ENCODE assay signal across 7 mouse cellular contexts in the genomic region with DNA sequence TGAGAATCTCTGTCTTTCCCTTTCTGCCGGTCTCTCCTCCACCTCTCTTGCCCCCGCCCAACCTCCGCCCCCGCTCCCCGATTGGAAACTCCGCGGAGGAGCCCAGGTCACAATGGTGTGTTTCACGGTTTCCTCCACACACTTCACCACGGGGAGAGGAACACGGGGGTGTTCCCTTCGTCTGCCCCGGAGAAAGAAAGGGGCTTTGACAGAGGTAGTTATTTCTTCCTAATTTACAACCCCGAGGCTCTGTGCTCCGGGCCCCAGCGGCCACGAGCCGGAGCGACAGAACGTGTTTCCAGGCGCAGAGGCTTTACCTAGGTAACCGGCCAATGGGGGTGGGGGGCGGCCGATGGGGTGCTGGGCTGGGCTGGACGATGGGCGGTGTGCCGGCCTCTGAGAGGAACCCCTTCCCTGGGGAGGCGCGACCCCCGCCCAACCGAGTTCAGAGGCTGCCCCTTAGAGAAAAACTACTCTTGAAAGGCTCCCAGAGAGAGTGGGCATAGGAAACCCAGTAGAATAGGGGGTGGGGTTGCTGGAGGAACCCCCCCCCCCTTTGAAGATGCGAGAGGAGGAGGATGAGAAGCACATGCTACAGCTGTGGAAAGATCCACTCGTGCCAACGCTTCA. TPM values are rescaled to one million over a fixed set of nuclear protein-coding genes. Genes with fewer than 3 reads are reported as not detected.
A peak's percentile ranks its signal among the peaks of the same experiment; 100 is the strongest.
DNase-seq lines count a peak whose midpoint lies in the region; ATAC-seq lines count a peak whose summit lies in the region.

No protein-coding gene starts in this region.

- DNase-seq in urinary bladder, postnatal 14 days (ENCODE audit: low spot score), result peak; percentile 31
- no peak for DNase-seq in urinary bladder, postnatal 4 days (ENCODE audit: low spot score in 2 of 2)
- DNase-seq in cerebellum, adult 8-10 months, result peak; percentile 33

- H3K27ac ChIP-seq in heart, embryonic 12.5 days (ENCODE audit: poor library complexity, severe bottlenecking), result no peak overlapping the region
- no peak overlapping the region for H3K27ac ChIP-seq in limb, embryonic 15.5 days
- peak overlapping the region; percentile 94; the same call in 1 of the 2 replicates for H3K27ac ChIP-seq in neural tube, embryonic 13.5 days (replicated peaks)

- under 1% methylated on average over 33 of the region's 33 CpGs for WGBS in heart, embryonic 12.5 days
- WGBS in limb, embryonic 15.5 days, result 2% methylated on average over 33 of the region's 33 CpGs
- 1% methylated on average over 33 of the region's 33 CpGs for WGBS in neural tube, embryonic 13.5 days

- peak overlapping the region; percentile 74 for H3K9ac ChIP-seq in heart, embryonic 12.5 days
- H3K9ac ChIP-seq in limb, embryonic 15.5 days, result 0 out of 2 replicates have a peak overlapping the region, but pooled peaks have one; percentile 14
- H3K9ac ChIP-seq in neural tube, embryonic 13.5 days, result peak overlapping the region; percentile 79

- peak overlapping the region; percentile 68 for H3K4me3 ChIP-seq in heart, embryonic 12.5 days
- H3K4me3 ChIP-seq in limb, embryonic 15.5 days, result peak overlapping the region; percentile 73
- peak overlapping the region; percentile 74 for H3K4me3 ChIP-seq in neural tube, embryonic 13.5 days

- ATAC-seq in heart, embryonic 12.5 days (ENCODE audit: insufficient number of reproducible peaks, low FRiP score), result no peak
- ATAC-seq in limb, embryonic 15.5 days (ENCODE audit: insufficient number of reproducible peaks, low FRiP score, low TSS enrichment, low read depth), result no peak
- no peak for ATAC-seq in neural tube, embryonic 13.5 days (ENCODE audit: low read depth)
- no peak for ATAC-seq in erythroid progenitor cell, adult 5-6 weeks (replicated peaks; ENCODE audit: low FRiP score, poor library complexity, severe bottlenecking)

- no peaks in the 10 kb centered on the region for H3K36me3 ChIP-seq in heart, embryonic 12.5 days
- H3K36me3 ChIP-seq in limb, embryonic 15.5 days, result no peaks in the 10 kb centered on the region
- H3K36me3 ChIP-seq in neural tube, embryonic 13.5 days, result no peaks in the 10 kb centered on the region

- H3K9me3 ChIP-seq in heart, embryonic 12.5 days (replicated peaks), result no peaks in the 10 kb centered on the region
- H3K9me3 ChIP-seq in limb, embryonic 15.5 days, result no peaks in the 10 kb centered on the region
- no peaks in the 10 kb centered on the region for H3K9me3 ChIP-seq in neural tube, embryonic 13.5 days

- peaks cover 47% of the 10 kb centered on the region for H3K27me3 ChIP-seq in heart, embryonic 12.5 days (replicated peaks)
- H3K27me3 ChIP-seq in limb, embryonic 15.5 days, result peaks cover 70% of the 10 kb centered on the region
- peaks cover 60% of the 10 kb centered on the region for H3K27me3 ChIP-seq in neural tube, embryonic 13.5 days

- peaks cover 40% of the 10 kb centered on the region for H3K4me1 ChIP-seq in heart, embryonic 12.5 days (replicated peaks)
- peaks cover 58% of the 10 kb centered on the region for H3K4me1 ChIP-seq in limb, embryonic 15.5 days
- peaks cover 66% of the 10 kb centered on the region for H3K4me1 ChIP-seq in neural tube, embryonic 13.5 days (replicated peaks)

- H3K4me2 ChIP-seq in heart, embryonic 12.5 days, result peak overlapping the region; percentile 99
- peak overlapping the region; percentile 100 for H3K4me2 ChIP-seq in limb, embryonic 15.5 days
- peak overlapping the region; percentile 97 for H3K4me2 ChIP-seq in neural tube, embryonic 13.5 days

RNA-seq across cellular contexts. Expression of a gene that starts 2.3 kb away (rescaled TPM):
- polyA plus RNA-seq in heart, embryonic 12.5 days (2016; fragmentation: Nextera tagmentation; extraction: Ambion mirVana), result 0.26 and 0.31 TPM in 2 replicates
- polyA plus RNA-seq in limb, embryonic 15.5 days (2015; fragmentation: Nextera tagmentation; extraction: Ambion mirVana), result 0.09 and 0.38 TPM in 2 replicates
- polyA plus RNA-seq in neural tube, embryonic 13.5 days (2015; fragmentation: Nextera tagmentation; extraction: Ambion mirVana), result 0.91 and 1.3 TPM in 2 replicates
- total RNA-seq in erythroid progenitor cell, adult 5-6 weeks (2015; ENCODE audit: low replicate concordance), result not detected in 2 replicates
- total RNA-seq in erythroid progenitor cell, adult 5-6 weeks (2017; ENCODE audit: low replicate concordance), result not detected in 2 replicates

Comparison
In these comparisons a context has a peak if more than half of its experiments do, and no peak if none do; other contexts are left out.
1. DNase-seq: peak in urinary bladder, postnatal 14 days (single experiment) and cerebellum, adult 8-10 months (single experiment); none in urinary bladder, postnatal 4 days (0 of 2).
2. H3K9ac ChIP-seq: peak in every context shown above with its lines; median percentile 79 in neural tube, embryonic 13.5 days; 74 in heart, embryonic 12.5 days; 14 in limb, embryonic 15.5 days.
3. Peak in every context shown above with its lines, with median percentiles within 50 percentile points of each other: H3K4me2 ChIP-seq and H3K4me3 ChIP-seq.